Mouse (Mus musculus): ENCODE data around the gene Cxcr5.
"Not testable (repeated sequence)": the region's sequence is repeated elsewhere in the genome, so short reads cannot be mapped to it uniquely, and the experiment has no call there.

Gene Cxcr5

DNA sequence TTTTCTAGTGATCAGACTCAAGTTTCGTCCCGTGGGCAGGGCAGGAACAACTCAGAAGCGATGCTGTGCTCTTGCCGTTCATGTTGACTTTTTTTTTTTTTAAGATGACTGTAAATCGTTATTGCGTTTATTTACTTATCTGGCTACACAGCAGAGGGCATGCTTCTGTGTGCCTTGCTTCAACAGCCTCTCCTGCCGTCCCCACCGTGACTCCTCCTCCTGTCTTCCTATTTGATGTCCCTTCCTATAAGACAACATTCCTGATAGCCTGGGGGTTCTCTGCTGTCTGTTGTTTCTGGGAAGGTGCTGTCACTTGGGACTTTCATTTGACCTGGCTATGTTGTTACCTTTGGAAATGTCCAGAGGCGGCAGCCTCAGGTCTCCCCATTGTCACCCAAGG is 26.9 kb upstream of the Cxcr5 start:
- DNase-seq (ENCODE audit: extremely low spot score, low spot score), result no peak

- DNase-seq (ENCODE audit: extremely low spot score, low spot score), result no peak
Measured at GRCm38 (mm10) chr9:44587262-44588160, 25.8 kb upstream of the Cxcr5 start.

DNA sequence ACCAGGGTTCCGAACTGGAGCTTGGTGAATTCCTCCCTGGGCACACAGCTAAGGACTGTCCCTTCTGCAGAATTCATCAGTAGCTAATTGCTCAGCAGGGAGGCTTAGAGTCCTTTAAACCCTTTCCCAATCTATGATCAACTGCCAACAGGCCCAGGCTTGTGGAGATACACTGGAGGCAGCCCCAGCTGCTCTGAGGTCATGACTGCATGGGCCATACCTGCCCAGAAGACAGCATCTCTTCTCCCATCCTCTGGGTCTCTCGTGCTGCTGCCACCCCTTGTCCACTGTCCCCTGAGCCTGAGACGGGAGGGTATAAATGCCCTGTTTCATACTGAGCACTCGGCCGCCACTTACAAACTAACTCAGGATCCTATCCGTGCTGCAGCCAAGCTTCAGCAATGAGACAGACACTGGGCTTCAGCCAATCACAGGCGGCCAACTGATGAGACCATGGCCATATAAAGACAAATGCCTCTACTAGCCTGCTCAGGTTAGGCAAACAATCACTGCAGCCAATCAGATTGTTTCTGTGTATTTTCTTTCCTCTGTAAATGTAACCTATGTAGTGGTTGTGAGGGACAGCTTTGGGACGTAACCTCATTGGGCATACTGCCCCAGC is 25.1 kb upstream of the Cxcr5 start:
- no peak for DNase-seq (ENCODE audit: extremely low spot score, low spot score)

DNA sequence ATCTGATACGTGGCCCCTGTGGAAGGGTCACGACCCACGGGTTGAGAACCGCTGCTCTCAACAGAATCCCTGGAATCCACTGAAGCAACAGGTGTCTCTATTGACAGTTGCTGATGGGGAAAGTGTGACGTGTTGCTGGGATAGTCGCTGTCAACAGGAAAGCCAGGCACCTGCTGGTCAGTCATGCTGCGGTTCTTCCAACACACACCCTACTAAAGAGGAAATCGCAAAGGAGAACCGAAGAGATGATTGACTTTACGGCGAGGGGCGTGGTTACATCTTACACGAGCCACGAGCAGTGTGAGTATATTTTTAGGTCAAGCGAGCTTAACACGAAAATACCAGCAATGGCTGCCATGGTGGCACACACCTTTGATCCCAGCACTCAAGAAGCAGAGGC is 20.7 kb upstream of the Cxcr5 start:
- no peak for DNase-seq (ENCODE audit: extremely low spot score, low spot score)

GRCm38 (mm10) chr9:44581423-44581822 is 19.7 kb upstream of the Cxcr5 start:
- DNase-seq (ENCODE audit: extremely low spot score, low spot score), result no peak

GRCm38 (mm10) chr9:44580085-44580484 is 18.4 kb upstream of the Cxcr5 start:
- no peak for DNase-seq (ENCODE audit: extremely low spot score, low spot score)

GRCm38 (mm10) chr9:44579392-44579791 is 17.7 kb upstream of the Cxcr5 start:
- DNase-seq (ENCODE audit: extremely low spot score, low spot score), result no peak

GRCm38 (mm10) chr9:44576046-44576445 is 14.4 kb upstream of the Cxcr5 start:
- not testable (repeated sequence) for DNase-seq (ENCODE audit: extremely low spot score, low spot score)

GRCm38 (mm10) chr9:44575095-44575494 is 13.4 kb upstream of the Cxcr5 start:
- DNase-seq (ENCODE audit: extremely low spot score, low spot score), result no peak

DNA sequence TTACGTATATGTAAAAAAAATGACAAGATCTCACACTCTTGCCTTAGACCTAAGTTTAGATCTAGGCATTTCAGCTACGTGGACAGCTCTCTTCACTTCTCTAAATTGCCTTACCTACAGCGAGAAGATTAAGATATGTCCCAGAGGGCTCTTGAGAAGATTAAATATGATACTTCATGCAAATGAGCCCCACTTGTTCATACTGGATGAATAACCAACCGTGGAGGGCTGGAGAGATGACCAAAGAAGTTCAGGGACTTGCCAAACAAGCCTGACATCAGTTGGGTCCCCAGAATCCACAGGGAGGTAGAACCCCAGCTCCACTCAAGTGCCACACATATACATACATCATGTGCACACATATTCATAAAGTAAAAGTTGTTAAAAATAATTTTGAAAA is 11.6 kb upstream of the Cxcr5 start:
- no peak for DNase-seq (ENCODE audit: extremely low spot score, low spot score)

DNA sequence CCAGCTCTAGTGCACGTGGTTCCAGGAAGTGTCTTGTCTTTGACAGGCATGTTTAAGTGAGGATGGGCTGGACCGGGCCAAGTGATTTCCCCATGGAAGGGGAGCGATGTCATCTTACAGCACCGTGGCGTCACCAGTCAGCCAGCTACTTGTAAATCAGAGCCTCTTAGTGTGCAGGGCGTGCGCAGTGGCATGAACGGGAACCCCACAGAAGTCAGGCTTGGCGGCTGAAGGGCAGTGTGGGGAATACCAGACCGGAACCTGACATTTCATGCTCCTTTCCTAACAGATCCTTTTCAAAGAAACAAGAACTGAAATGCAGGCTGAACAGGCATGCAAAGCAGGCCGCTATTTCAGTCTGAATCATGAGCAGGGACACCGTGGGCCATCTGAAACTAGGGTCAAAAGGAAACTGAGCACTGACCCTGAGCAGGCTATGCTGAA is 9.3 kb upstream of the Cxcr5 start:
- DNase-seq (ENCODE audit: extremely low spot score, low spot score), result no peak

DNA sequence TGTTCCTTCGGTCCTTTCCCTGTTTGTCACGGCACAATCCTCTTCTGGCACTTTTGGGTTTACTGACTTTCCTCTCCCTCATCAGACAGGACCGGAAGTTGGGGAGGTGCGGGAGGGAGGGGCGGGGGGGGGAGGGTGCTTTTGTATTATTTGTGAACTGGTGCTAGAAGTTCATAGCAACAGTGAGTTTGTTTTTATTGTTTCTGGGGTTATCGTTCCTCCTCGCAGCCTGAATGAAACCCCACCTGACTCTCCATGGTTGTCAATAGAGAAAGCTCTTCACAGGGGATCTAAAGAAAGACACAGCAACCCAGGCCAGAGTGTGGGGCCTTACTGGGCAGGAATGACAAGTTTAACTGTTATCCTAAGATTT is 6.4 kb upstream of the Cxcr5 start:
- DNase-seq (ENCODE audit: extremely low spot score, low spot score), result no peak

- no peak for DNase-seq (ENCODE audit: extremely low spot score, low spot score)
Measured at GRCm38 (mm10) chr9:44567338-44568082, 5.8 kb upstream of the Cxcr5 start.

DNA sequence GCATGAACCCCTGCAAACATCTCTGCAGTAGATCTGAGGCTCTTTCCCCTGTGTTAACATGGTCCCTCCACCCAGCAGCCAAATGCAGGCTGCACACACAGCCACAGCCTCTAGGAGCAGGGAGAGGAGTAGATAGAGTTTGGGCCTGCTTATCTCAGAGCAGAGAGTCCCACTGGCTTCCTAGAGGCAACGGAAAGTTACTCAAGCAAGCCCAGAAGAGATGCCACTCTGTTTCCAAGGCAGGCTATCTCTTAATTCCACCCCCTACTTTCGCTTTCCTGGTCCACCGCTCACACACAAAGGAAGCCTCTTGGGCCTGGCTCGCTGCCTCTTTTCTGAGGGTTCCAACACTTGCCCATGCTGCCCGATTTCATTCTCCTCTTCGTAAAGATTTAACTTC is 3.7 kb upstream of the Cxcr5 start:
- no peak for DNase-seq (ENCODE audit: extremely low spot score, low spot score)

DNA sequence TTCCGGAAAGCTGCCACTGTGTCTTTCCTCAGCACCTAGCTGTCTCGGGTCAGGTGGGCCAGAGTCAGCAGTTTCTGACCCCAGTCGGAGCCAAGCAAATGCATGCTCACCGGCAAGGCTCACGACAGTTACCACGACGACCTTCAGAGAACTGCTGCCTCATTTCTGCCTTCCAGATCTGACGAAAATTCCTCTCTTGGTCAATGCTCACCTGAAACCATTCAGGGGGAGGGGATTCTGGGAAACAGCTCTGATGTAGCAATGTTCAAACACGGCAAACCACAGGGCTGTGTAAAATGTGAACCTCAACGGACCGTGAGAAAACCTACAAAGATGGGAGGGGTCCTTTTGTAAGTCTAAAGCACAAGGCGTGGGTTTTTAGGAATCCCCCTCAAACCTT is 1.3 kb upstream of the Cxcr5 start:
- DNase-seq (ENCODE audit: extremely low spot score, low spot score), result no peak

- DNase-seq (ENCODE audit: extremely low spot score, low spot score), result no peak
Measured at GRCm38 (mm10) chr9:44552161-44552560, 9.5 kb downstream of the Cxcr5 start.

DNA sequence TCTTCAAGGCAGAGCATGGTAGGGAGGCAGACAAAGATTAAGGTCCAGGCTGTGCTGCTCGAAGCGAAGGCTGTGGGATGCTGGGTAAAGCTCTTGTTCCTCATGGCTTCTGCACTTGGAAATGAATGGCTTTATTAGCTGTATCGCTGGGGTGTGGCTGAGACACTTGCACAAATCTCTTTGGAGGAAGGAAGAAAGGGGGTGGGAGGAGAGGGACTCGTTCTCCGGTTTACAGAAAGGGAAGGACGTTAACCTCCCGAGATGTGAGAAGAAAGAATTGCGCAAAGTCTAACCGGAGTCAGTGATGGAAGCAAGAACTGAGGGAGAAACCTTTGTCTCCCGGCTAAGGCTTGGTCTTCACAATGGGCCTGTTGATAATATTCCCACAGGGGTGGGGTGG is 10.5 kb downstream of the Cxcr5 start:
- no peak for DNase-seq (ENCODE audit: extremely low spot score, low spot score)

GRCm38 (mm10) chr9:44548412-44549152 is 13.1 kb downstream of the Cxcr5 start:
- no peak for DNase-seq (ENCODE audit: extremely low spot score, low spot score)

GRCm38 (mm10) chr9:44544986-44545385 is 16.7 kb downstream of the Cxcr5 start:
- no peak for DNase-seq (ENCODE audit: extremely low spot score, low spot score)

DNA sequence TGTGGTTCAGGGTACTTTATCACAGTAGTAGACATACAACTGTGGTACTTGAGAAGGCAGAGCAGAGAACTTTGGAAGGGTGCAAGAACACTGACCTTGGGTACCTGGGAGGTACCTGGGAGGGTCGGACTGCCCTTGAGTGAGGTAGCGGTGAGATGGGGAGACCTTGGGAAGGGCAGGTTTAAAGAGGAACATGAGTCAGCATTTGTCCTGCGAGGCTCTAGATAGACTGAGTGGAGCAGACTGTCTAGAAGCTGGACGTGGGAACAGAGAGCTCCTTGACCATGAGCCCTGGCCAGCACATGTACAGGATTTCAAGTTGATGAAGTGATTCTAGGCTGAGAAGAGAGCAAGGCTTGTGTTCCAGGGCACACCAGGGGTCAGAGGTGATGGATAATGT is 19.3 kb downstream of the Cxcr5 start:
- DNase-seq (ENCODE audit: extremely low spot score, low spot score), result no peak

GRCm38 (mm10) chr9:44540676-44541075 is 21.0 kb downstream of the Cxcr5 start:
- DNase-seq (ENCODE audit: extremely low spot score, low spot score), result no peak

Data from neural tube, embryonic 10.5 days (tissue).